Mouse (Mus musculus): ENCODE results near the gene Sost. TPM values are rescaled to one million over a fixed set of nuclear protein-coding genes. Genes with fewer than 3 reads are reported as not detected.

The Sost gene
- polyA plus RNA-seq, 2 experiments: 0.12 TPM; not detected in 1

- Histone ChIP-seq H3K27me3 (ENCODE audit: control insufficient read depth, insufficient read depth, low read length) (peaks cover 27% of the 10 kb centered on the region), H3K36me3 (replicated peaks; ENCODE audit: control insufficient read depth, insufficient read depth, low read depth) (no peaks in the 10 kb centered on the region), H3K4me1 (replicated peaks; ENCODE audit: control insufficient read depth in 2 of 2, insufficient read depth in 2 of 2, low read length in 1 of 2) (no peaks in the 10 kb centered on the region), H3K9me3 (ENCODE audit: control insufficient read depth, low read length) (no peaks in the 10 kb centered on the region), H3K27ac (no peak overlapping the region), H3K4me3 (ENCODE audit: insufficient read depth in 1 of 2, low read depth in 2 of 2, low read length in 2 of 2) (no peak overlapping the region), H3K9ac (replicated peaks) (no peak overlapping the region), H3K4me2 (ENCODE audit: low read depth) (no peak overlapping the region)
- ATAC-seq (ENCODE audit: insufficient read depth) (0 out of 2 replicates have a peak, but pooled peaks have one; percentile 33), DNase-seq (ENCODE audit: low read depth in 3 of 3, low spot score in 3 of 3) (peak; percentile 44 to 63 (median 51))
- WGBS (ENCODE audit: insufficient replicate concordance): under 1% methylated on average over 5 of the region's 5 CpGs
- TF ChIP-seq EP300 (IDR thresholded peaks at IDR 0.05; ENCODE audit: low read depth): no peak
- TF ChIP-seq CTCF (IDR thresholded peaks at IDR 0.05; ENCODE audit: low read depth): peak; percentile 90
Observed at GRCm38 (mm10) chr11:101968791-101969190, 2.0 kb upstream of the Sost start.

- TF ChIP-seq CTCF (IDR thresholded peaks at IDR 0.05; ENCODE audit: low read depth) (no peak), EP300 (IDR thresholded peaks at IDR 0.05; ENCODE audit: low read depth) (no peak)
Observed at GRCm38 (mm10) chr11:101968311-101968710, 1.5 kb upstream of the Sost start.

GRCm38 (mm10) chr11:101965553-101965952 is 1.3 kb downstream of the Sost start:
- 4% methylated on average over 2 of the region's 2 CpGs for WGBS (ENCODE audit: insufficient replicate concordance)
- Histone ChIP-seq H3K4me3 (ENCODE audit: insufficient read depth in 1 of 2, low read depth in 2 of 2, low read length in 2 of 2) (no peak overlapping the region), H3K9ac (replicated peaks) (no peak overlapping the region), H3K27ac (no peak overlapping the region), H3K36me3 (replicated peaks; ENCODE audit: control insufficient read depth, insufficient read depth, low read depth) (no peaks in the 10 kb centered on the region), H3K9me3 (ENCODE audit: control insufficient read depth, low read length) (no peaks in the 10 kb centered on the region), H3K4me1 (replicated peaks; ENCODE audit: control insufficient read depth in 2 of 2, insufficient read depth in 2 of 2, low read length in 1 of 2) (no peaks in the 10 kb centered on the region), H3K27me3 (ENCODE audit: control insufficient read depth, insufficient read depth, low read length) (peaks cover 55% of the 10 kb centered on the region), H3K4me2 (ENCODE audit: low read depth) (no peak overlapping the region)
- TF ChIP-seq EP300 (IDR thresholded peaks at IDR 0.05; ENCODE audit: low read depth) (no peak), CTCF (IDR thresholded peaks at IDR 0.05; ENCODE audit: low read depth) (no peak)
- DNase-seq (ENCODE audit: low read depth in 3 of 3, low spot score in 3 of 3) (no peak), ATAC-seq (ENCODE audit: insufficient read depth) (no peak)

More at GRCm38 (mm10) chr11:101968311-101968710, 1.5 kb upstream of the Sost start:
- ATAC-seq (ENCODE audit: insufficient read depth): no peak
- 14% methylated on average over 7 of the region's 7 CpGs for WGBS (ENCODE audit: insufficient replicate concordance)
- no peak overlapping the region for H3K9ac ChIP-seq (replicated peaks)
- H3K9me3 ChIP-seq (ENCODE audit: control insufficient read depth, low read length): no peaks in the 10 kb centered on the region
- peaks cover 32% of the 10 kb centered on the region for H3K27me3 ChIP-seq (ENCODE audit: control insufficient read depth, insufficient read depth, low read length)
- no peak overlapping the region for H3K4me3 ChIP-seq (ENCODE audit: insufficient read depth in 1 of 2, low read depth in 2 of 2, low read length in 2 of 2)
- H3K4me2 ChIP-seq (ENCODE audit: low read depth): no peak overlapping the region
- DNase-seq (ENCODE audit: low read depth in 3 of 3, low spot score in 3 of 3): no peak
- H3K4me1 ChIP-seq (replicated peaks; ENCODE audit: control insufficient read depth in 2 of 2, insufficient read depth in 2 of 2, low read length in 1 of 2): no peaks in the 10 kb centered on the region
- no peak overlapping the region for H3K27ac ChIP-seq
- no peaks in the 10 kb centered on the region for H3K36me3 ChIP-seq (replicated peaks; ENCODE audit: control insufficient read depth, insufficient read depth, low read depth)

- no peak overlapping the region for H3K4me2 ChIP-seq (ENCODE audit: low read depth)
- no peak for DNase-seq (ENCODE audit: low read depth in 3 of 3, low spot score in 3 of 3)
- 11% methylated on average over 8 of the region's 8 CpGs for WGBS (ENCODE audit: insufficient replicate concordance)
- TF ChIP-seq EP300 (IDR thresholded peaks at IDR 0.05; ENCODE audit: low read depth): no peak
- no peak for TF ChIP-seq CTCF (IDR thresholded peaks at IDR 0.05; ENCODE audit: low read depth)
- no peak overlapping the region for H3K9ac ChIP-seq (replicated peaks)
- H3K27me3 ChIP-seq (ENCODE audit: control insufficient read depth, insufficient read depth, low read length): peaks cover 55% of the 10 kb centered on the region
- no peaks in the 10 kb centered on the region for H3K36me3 ChIP-seq (replicated peaks; ENCODE audit: control insufficient read depth, insufficient read depth, low read depth)
- no peak overlapping the region for H3K4me3 ChIP-seq (ENCODE audit: insufficient read depth in 1 of 2, low read depth in 2 of 2, low read length in 2 of 2)
- H3K4me1 ChIP-seq (replicated peaks; ENCODE audit: control insufficient read depth in 2 of 2, insufficient read depth in 2 of 2, low read length in 1 of 2): no peaks in the 10 kb centered on the region
- H3K9me3 ChIP-seq (ENCODE audit: control insufficient read depth, low read length): no peaks in the 10 kb centered on the region
- no peak for ATAC-seq (ENCODE audit: insufficient read depth)
- no peak overlapping the region for H3K27ac ChIP-seq
Observed at GRCm38 (mm10) chr11:101964647-101965046, 2.2 kb downstream of the Sost start.

- ATAC-seq (ENCODE audit: insufficient read depth): no peak
- Histone ChIP-seq H3K36me3 (replicated peaks; ENCODE audit: control insufficient read depth, insufficient read depth, low read depth) (no peaks in the 10 kb centered on the region), H3K4me2 (ENCODE audit: low read depth) (peak overlapping the region; percentile 53), H3K9ac (replicated peaks) (no peak overlapping the region), H3K9me3 (ENCODE audit: control insufficient read depth, low read length) (no peaks in the 10 kb centered on the region), H3K27me3 (ENCODE audit: control insufficient read depth, insufficient read depth, low read length) (peaks cover 55% of the 10 kb centered on the region), H3K4me1 (replicated peaks; ENCODE audit: control insufficient read depth in 2 of 2, insufficient read depth in 2 of 2, low read length in 1 of 2) (no peaks in the 10 kb centered on the region), H3K27ac (no peak overlapping the region), H3K4me3 (ENCODE audit: insufficient read depth in 1 of 2, low read depth in 2 of 2, low read length in 2 of 2) (peak overlapping the region in 1 of 2 experiments; percentile 37; a peak in 2 of 4 replicates)
- WGBS (ENCODE audit: insufficient replicate concordance): under 1% methylated on average over 78 of the region's 78 CpGs
- no peak for TF ChIP-seq EP300 (IDR thresholded peaks at IDR 0.05; ENCODE audit: low read depth)
- TF ChIP-seq CTCF (IDR thresholded peaks at IDR 0.05; ENCODE audit: low read depth): no peak
- no peak for DNase-seq (ENCODE audit: low read depth in 3 of 3, low spot score in 3 of 3)
Observed at GRCm38 (mm10) chr11:101963473-101964291, 3.1 kb downstream of the Sost start.
